Mouse (Mus musculus) brain, embryonic 18.5 days (tissue): ENCODE measurements around the gene Mpg.

Source experiments
- DNase-seq: peaks from one replicate; pipeline ENCODE4 v3.0.0-alpha.2; 2012; ENCODE audit warnings: low read depth, low spot score

The Mpg gene

DNA sequence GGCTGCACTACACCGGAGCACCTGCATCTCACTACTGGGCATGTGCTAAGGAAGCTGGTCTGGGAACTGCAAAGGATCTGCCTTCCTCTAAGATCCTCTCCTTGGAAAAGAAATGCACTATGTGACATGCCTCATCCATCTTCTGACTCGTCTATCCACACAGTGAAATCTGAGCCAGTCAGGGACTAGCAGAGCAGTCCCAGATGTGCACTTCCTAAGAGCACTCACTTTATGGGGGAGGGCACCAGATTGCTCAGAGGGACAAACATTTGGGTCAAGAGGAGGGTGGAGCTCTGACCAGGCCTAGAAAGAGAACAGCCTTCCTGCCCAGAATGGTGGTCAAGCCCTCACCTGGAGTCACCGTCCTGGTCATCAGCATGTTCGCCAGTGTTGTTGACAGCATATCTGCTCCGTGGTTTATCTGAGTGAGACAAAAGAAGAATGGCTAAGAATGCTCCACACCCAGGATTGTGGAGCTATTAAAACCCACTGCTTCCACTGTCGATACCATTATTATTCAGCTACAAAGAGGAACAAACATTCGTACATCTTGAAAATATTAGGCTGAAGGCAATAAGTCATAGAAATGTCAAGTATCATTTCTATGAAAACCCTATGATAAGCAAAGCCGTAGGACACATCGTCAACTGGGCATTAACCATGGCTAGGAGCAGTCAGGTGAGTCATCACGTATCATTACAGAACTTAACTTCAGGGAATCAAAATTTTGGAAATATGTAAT, 36.5 kb downstream of the Mpg start:
- DNase-seq, result no peak

DNA sequence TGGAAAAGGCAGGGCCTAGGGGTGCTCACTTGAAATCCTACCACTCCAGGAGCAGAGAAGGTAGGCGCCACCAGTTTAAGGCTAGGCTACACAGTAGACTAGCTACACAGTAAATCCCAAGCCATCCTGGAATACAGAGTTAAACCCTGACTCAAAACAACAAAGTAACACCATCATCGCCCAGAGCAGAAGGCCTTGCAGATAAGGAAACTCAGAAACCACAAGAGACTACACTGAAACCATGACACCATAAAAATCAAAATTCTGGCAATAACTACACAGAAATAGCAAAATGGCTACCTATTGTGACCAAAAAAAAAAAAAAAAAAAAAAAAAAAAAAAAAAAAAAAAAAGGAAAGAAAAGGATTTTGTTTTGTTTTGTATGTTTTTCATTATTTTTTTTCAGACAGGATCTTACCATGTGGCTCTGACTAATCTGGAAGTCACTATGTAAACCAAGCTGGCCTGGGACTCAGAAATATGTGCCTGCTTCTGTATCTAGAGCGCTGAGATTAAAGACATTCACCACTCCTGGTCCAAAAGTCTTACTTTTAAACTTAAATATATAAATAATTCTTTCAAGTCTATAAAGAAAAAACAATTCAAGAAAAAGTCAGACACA, 38.9 kb downstream of the Mpg start:
- DNase-seq, result no peak

- no peak for DNase-seq
Measured at GRCm38 (mm10) chr11:32266194-32266593, 39.9 kb downstream of the Mpg start.

DNA sequence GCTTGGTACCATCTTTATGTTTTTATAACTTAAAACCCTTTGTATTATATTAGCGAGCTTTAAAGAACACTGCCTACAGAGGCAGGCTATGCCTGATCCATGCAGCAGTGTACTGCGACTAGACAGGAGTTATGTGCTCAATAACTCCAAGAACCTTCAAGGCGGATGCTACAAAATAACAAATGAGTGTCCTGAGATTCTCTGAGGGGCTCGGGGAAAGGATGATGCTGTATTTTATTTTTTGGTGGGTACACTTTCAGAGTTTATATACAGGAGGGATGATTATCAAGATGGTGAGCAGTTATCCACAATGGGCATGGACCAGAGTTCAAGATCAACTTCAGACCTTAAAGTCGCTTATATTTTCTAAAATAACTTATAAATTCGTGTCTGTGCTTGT, 40.5 kb downstream of the Mpg start:
- DNase-seq, result no peak

- DNase-seq, result peak; percentile 86
Measured at GRCm38 (mm10) chr11:32267188-32267884, 41.0 kb downstream of the Mpg start, which contains the start of gene Nprl3. Gene Nprl3 (minus strand): TSS chr11:32267707.

DNA sequence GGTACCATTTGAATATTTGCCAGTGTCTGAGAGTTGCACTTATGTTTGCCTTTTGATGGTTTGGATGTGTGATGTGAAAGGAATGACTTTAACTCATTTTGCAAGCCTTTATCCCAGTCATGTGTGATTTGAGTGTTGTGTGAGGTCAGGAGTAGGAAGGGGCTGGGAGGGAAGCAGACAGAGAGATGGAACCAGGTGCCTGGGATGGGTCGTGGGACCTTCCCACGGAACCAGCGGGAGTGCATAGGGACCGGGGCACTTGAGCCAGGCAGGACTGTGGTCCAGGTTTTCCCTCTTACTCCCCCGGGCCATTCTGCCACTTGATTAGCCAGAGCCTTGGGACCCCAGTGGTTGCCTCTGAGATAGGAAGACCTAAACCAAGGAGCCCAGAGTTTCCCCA, 41.7 kb downstream of the Mpg start:
- no peak for DNase-seq

DNA sequence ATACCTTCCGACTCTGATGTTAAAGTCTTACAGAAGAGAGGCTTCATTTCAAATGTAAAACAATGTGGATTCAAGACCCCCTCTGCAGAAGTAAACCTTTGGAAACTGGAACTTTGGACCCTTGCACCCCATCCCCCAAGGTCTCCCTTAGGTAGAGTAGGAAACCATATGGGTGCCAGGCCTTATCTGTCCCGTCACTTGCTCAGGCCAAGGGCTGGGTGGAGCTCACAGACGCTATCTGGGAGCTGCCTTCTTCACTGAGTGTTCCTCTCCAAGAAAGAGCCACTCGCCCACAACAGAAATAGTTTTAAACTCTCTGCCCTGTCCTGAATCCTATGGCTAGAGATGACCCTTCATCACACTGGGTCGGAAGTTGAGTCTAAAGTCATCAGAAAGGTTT, 42.6 kb downstream of the Mpg start:
- DNase-seq, result no peak

GRCm38 (mm10) chr11:32271178-32271577, 44.9 kb downstream of the Mpg start:
- DNase-seq, result no peak

DNA sequence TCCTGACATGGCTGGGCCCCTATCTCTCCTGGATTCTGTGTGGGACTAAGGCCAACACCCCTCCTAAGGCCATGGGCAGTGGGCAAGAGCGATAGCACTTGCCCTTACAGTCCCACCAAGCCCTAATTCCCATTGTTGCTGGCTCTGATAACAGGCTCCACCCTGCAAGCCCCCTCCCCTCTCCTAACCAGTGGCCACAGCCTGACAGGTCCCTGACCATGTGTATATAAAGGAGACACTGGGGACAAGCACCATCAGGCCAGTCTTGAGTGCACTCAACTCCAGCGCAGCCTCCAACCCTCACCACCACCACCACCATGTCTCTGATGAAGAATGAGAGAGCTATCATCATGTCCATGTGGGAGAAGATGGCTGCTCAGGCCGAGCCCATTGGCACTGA, 50.0 kb downstream of the Mpg start, which contains the start of gene Hba-x:
Hba-x (plus strand) TSS at position 54 of the 400 bp plus-strand sequence.
- DNase-seq, result no peak

DNA sequence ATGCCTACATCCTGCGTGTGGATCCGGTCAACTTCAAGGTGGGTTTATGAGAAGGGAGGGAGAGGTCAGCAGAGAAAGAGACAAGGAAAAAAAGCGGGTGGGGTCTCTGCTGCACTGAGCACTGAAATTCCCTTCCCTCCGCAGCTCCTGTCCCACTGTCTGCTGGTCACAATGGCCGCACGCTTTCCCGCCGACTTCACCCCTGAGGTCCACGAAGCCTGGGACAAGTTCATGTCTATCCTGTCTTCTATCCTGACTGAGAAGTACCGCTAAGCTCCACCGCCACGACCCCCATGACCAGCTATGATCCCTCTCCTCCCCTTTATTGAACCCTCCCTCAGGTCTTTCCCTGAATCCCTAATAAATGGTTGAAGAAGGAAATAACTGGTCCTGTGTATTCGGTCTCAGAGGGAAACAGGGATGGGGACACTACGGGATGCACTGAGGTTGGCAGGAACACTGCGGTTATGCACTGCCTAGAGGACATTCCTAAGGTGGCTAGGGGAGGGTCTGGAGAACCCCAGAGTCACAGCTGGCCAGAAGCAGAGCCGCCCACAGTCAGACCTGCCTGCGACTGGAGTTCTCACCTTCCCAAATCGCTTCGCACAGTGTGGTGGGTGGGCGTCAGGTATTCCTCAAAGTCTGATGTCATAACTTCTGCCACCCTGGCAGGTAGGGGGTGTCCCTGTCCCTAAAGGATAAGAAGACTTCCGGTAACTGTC, 51.6 kb downstream of the Mpg start:
- DNase-seq, result no peak

DNA sequence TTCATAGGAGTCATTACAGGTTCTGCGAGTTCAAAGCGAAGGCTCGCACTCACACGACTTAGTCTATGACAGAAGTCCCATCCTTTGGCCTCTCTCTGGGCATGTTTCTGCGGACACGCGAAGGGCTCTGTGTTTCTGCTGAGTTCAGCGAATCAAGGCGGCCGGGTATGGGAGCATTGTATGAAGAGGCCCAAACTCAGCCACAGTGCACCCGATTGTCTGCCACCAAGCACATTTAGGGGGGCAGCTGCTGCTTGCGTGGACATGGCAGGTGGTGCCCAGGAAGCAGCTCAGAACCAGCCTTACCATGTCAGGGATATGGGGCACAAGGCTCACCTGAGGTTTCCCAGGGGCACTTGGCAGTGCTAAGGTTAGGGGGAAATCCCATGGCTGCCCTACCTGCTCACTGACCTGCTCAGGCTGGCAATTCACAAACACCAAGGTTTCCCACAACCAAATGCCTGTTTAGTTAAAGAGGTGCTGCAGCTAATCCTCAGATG, 52.2 kb downstream of the Mpg start:
- DNase-seq, result no peak

DNA sequence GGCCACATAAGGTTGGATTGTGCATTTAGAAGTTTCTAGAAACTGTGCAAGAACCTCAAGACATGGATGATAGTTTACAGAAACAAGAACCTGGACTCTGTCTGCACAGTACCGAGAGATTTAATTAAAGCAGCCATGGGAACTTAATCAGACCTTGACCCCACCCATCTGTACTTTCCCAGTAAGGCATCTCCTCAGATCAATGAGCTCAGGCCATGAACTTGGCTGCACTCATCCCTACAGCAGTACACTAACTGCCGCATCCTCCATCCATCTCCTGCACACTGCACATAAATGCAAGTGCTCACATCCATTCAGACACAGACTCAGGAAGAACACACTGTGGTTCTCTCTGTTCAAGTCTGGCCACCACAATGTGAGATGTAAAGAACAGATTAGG, 54.3 kb downstream of the Mpg start:
- no peak for DNase-seq

DNA sequence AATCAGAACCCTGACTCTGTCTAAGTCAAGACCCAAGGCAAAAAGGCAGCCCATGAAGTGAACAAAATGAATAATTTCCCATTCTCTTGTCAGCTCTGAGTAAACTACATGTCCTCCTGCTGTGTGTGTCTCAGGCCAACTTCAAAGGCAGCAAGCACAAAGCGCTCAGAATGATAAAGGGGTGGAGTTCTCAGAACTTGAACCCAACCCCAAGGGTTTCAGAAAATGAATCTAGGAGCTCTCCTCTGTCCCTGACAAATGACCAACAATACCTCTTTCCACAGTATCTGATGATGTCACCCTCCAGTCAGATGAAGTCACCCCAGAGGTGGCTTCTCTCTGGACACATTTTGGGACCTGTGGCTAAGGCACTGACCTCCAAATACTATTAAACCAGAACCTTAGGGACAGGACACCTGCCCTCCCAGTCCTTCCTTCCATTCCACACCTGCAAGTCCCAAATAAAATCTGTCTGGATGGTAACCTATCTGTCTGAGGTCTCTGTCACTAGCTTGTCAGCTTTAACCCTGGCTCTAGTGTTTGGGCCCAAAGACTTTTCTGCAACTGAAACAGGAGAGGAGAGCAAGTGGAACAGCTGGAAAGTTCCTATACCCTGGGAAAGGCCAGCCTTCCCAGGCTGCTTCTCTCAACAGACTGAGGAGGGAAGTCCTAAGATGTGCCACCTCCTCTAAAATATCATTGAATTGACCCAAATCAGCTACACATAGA, 55.3 kb downstream of the Mpg start:
- no peak for DNase-seq
